17 mouse cellular contexts compared by ENCODE assay signal in genomic region chr1:25106679-25107078, GRCm38 (mm10).
DNase-seq lines count a peak whose midpoint lies in the region; ATAC-seq and TF ChIP-seq lines count a peak whose summit lies in the region.
"Had no signal": no experiment of that assay in that cellular context is flagged by ENCODE, and none has a peak within 500 bp of the region (broad histone marks: within the 10 kb centered on the region; RNA-seq: fewer than 3 reads in every experiment).

No protein-coding gene starts in this region.

- H3K4me3 ChIP-seq in forebrain, embryonic 15.5 days = no peak overlapping the region
- no peak overlapping the region for H3K4me3 ChIP-seq in forebrain, embryonic 13.5 days
- no peak overlapping the region for H3K4me3 ChIP-seq in kidney, embryonic 15.5 days (replicated peaks)
- no peak overlapping the region for H3K4me3 ChIP-seq in midbrain, embryonic 15.5 days
- H3K4me3 ChIP-seq: limb, embryonic 15.5 days had no signal

- no peaks in the 10 kb centered on the region for H3K36me3 ChIP-seq in forebrain, embryonic 15.5 days
- peaks cover 5% of the 10 kb centered on the region; the same call in 1 of the 2 replicates for H3K36me3 ChIP-seq in forebrain, embryonic 13.5 days (ENCODE audit: poor library complexity, severe bottlenecking)
- H3K36me3 ChIP-seq in kidney, embryonic 15.5 days = no peaks in the 10 kb centered on the region
- no peaks in the 10 kb centered on the region; the same call in 1 of the 2 replicates for H3K36me3 ChIP-seq in midbrain, embryonic 15.5 days (replicated peaks)
- H3K36me3 ChIP-seq: limb, embryonic 15.5 days had no signal

- H3K27me3 ChIP-seq in forebrain, embryonic 15.5 days = no peaks in the 10 kb centered on the region
- H3K27me3 ChIP-seq in forebrain, embryonic 13.5 days = no peaks in the 10 kb centered on the region
- no peaks in the 10 kb centered on the region for H3K27me3 ChIP-seq in kidney, embryonic 15.5 days
- no peaks in the 10 kb centered on the region for H3K27me3 ChIP-seq in midbrain, embryonic 15.5 days (replicated peaks)
- H3K27me3 ChIP-seq: limb, embryonic 15.5 days had no signal

- H3K9me3 ChIP-seq in forebrain, embryonic 15.5 days = no peaks in the 10 kb centered on the region
- H3K9me3 ChIP-seq in forebrain, embryonic 13.5 days (replicated peaks) = no peaks in the 10 kb centered on the region
- H3K9me3 ChIP-seq in kidney, embryonic 15.5 days (replicated peaks) = no peaks in the 10 kb centered on the region
- H3K9me3 ChIP-seq in midbrain, embryonic 15.5 days = no peaks in the 10 kb centered on the region
- H3K9me3 ChIP-seq: limb, embryonic 15.5 days had no signal

- H3K27ac ChIP-seq in forebrain, embryonic 15.5 days (replicated peaks) = peak overlapping the region; percentile 79
- no peak overlapping the region for H3K27ac ChIP-seq in forebrain, embryonic 13.5 days
- H3K27ac ChIP-seq in kidney, embryonic 15.5 days = no peak overlapping the region
- peak overlapping the region; percentile 69 for H3K27ac ChIP-seq in midbrain, embryonic 15.5 days
- H3K27ac ChIP-seq: limb, embryonic 15.5 days had no signal

- no peak for DNase-seq in kidney, postnatal 4 days
- peak; percentile 13 for DNase-seq in brain, embryonic 14.5 days (ENCODE audit: low read depth)
- DNase-seq in embryo, embryonic 9.5 days (ENCODE audit: extremely low spot score) = no peak
- DNase-seq: adrenal gland, adult 8-10 months; cerebellum, adult 11 months; layer of hippocampus, postnatal 36 days; right cerebral cortex, adult 18-20 months; thymus, postnatal 14 days had no signal

- peaks cover 23% of the 10 kb centered on the region for H3K4me1 ChIP-seq in forebrain, embryonic 15.5 days
- H3K4me1 ChIP-seq in forebrain, embryonic 13.5 days = peaks cover 18% of the 10 kb centered on the region
- H3K4me1 ChIP-seq in kidney, embryonic 15.5 days = no peaks in the 10 kb centered on the region
- peaks cover 20% of the 10 kb centered on the region for H3K4me1 ChIP-seq in midbrain, embryonic 15.5 days

- no peak for TF ChIP-seq POLR2A in brain, embryonic 14.5 days (IDR thresholded peaks at IDR 0.05; ENCODE audit: borderline replicate concordance, extremely low read depth, insufficient read depth, insufficient read length, poor library complexity, severe bottlenecking)

- H3K9ac ChIP-seq in forebrain, embryonic 15.5 days (replicated peaks) = no peak overlapping the region
- no peak overlapping the region for H3K9ac ChIP-seq in forebrain, embryonic 13.5 days
- no peak overlapping the region for H3K9ac ChIP-seq in kidney, embryonic 15.5 days
- no peak overlapping the region for H3K9ac ChIP-seq in midbrain, embryonic 15.5 days
- H3K9ac ChIP-seq: limb, embryonic 15.5 days had no signal

- no peak overlapping the region for H3K4me2 ChIP-seq in forebrain, embryonic 15.5 days (replicated peaks)
- no peak overlapping the region for H3K4me2 ChIP-seq in forebrain, embryonic 13.5 days
- H3K4me2 ChIP-seq in kidney, embryonic 15.5 days = no peak overlapping the region
- no peak overlapping the region for H3K4me2 ChIP-seq in midbrain, embryonic 15.5 days
- H3K4me2 ChIP-seq: limb, embryonic 15.5 days had no signal

- WGBS in forebrain, embryonic 15.5 days = 77% methylated on average over 6 of the region's 6 CpGs
- 84% methylated on average over 6 of the region's 6 CpGs for WGBS in forebrain, embryonic 13.5 days
- WGBS in kidney, embryonic 15.5 days = 27% methylated on average over 6 of the region's 6 CpGs
- WGBS in midbrain, embryonic 15.5 days = 74% methylated on average over 6 of the region's 6 CpGs

- ATAC-seq in forebrain, embryonic 15.5 days (replicated peaks) = no peak
- no peak for ATAC-seq in forebrain, embryonic 13.5 days
- peak; percentile 91 for ATAC-seq in kidney, embryonic 15.5 days (replicated peaks; ENCODE audit: low FRiP score)
- ATAC-seq in midbrain, embryonic 15.5 days (replicated peaks) = no peak
- ATAC-seq: CD4-positive, CD25-positive, alpha-beta regulatory T cell, adult 4 months; intestine, postnatal 0 days; lung, postnatal 0 days; Patski had no signal

- TF ChIP-seq CTCF in brain, embryonic 14.5 days (IDR thresholded peaks at IDR 0.05; ENCODE audit: borderline replicate concordance, extremely low read depth, insufficient read depth, insufficient read length) = no peak

Comparison
In these comparisons a context has a peak if more than half of its experiments do, and no peak if none do; other contexts are left out.
1. H3K27ac ChIP-seq: peak in forebrain, embryonic 15.5 days (single experiment) and midbrain, embryonic 15.5 days (single experiment); none in forebrain, embryonic 13.5 days (single experiment) and kidney, embryonic 15.5 days (single experiment).